8 mouse cellular contexts compared by ENCODE assay signal in the genomic region with DNA sequence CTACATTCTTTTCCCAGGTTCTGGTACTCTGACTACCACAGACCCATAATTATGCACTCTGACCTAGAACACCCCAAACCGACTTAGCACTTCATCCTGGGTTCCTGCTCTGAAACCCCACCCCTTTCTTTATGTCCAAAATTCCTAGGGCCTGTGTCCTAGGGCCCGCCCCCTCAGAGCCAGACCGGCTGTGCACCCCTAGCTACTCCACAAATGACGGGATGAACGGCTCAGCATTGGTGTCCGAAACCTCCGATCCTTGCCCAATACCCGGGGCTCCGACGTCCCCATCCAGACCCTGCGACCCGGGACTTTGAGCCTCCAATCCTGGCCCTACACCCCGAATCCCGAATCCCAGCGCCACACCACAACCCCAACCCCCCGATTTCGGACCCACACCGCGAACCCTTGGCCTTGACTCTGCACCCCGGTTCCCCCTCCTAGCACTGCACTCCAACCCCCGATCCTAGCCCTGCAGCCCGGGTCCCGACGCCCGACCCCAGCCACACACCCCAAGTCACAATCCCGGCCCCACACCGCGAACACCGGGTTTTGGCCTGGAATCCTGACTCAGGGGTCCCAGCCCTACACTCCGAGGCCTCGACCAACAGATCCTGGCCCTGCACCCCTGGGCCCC. TPM values are rescaled to one million over a fixed set of nuclear protein-coding genes. Genes with fewer than 3 reads are reported as not detected.
DNase-seq lines count a peak whose midpoint lies in the region; ATAC-seq and TF ChIP-seq lines count a peak whose summit lies in the region.

No protein-coding gene starts in this region.

- WGBS in cerebellum, adult 2 months: 2% methylated on average over 31 of the region's 31 CpGs
- under 1% methylated on average over 31 of the region's 31 CpGs for WGBS in embryonic facial prominence, embryonic 15.5 days
- WGBS in kidney, embryonic 15.5 days: under 1% methylated on average over 31 of the region's 31 CpGs
- under 1% methylated on average over 31 of the region's 31 CpGs for WGBS in midbrain, embryonic 11.5 days

- H3K4me2 ChIP-seq in embryonic facial prominence, embryonic 15.5 days (replicated peaks): peak overlapping the region; percentile 72
- peak overlapping the region; percentile 82 for H3K4me2 ChIP-seq in kidney, embryonic 15.5 days
- H3K4me2 ChIP-seq in midbrain, embryonic 11.5 days: peak overlapping the region; percentile 88

- no peak for ATAC-seq in cerebellum, adult (ENCODE audit: insufficient number of reproducible peaks, low FRiP score, low TSS enrichment)
- peak; percentile 58 for ATAC-seq in embryonic facial prominence, embryonic 15.5 days (ENCODE audit: insufficient number of reproducible peaks, low FRiP score, low TSS enrichment, low read depth)
- ATAC-seq in kidney, embryonic 15.5 days (replicated peaks; ENCODE audit: low FRiP score): peak; percentile 40
- ATAC-seq in midbrain, embryonic 11.5 days (ENCODE audit: low FRiP score): peak; percentile 20

- peaks cover 13% of the 10 kb centered on the region; the same call in 1 of the 2 replicates for H3K4me1 ChIP-seq in cerebellum, adult 2 months (ENCODE audit: control insufficient read depth, insufficient read depth, low read length)
- H3K4me1 ChIP-seq in embryonic facial prominence, embryonic 15.5 days: peaks cover 20% of the 10 kb centered on the region
- peaks cover 28% of the 10 kb centered on the region for H3K4me1 ChIP-seq in kidney, embryonic 15.5 days
- H3K4me1 ChIP-seq in midbrain, embryonic 11.5 days (ENCODE audit: control insufficient read depth, insufficient read depth, low read length): peaks cover 9% of the 10 kb centered on the region

- peaks cover 15% of the 10 kb centered on the region for H3K36me3 ChIP-seq in embryonic facial prominence, embryonic 15.5 days
- peaks cover 20% of the 10 kb centered on the region for H3K36me3 ChIP-seq in kidney, embryonic 15.5 days
- no peaks in the 10 kb centered on the region; the same call in 1 of the 2 replicates for H3K36me3 ChIP-seq in midbrain, embryonic 11.5 days (ENCODE audit: control insufficient read depth, insufficient read depth, low read length)

- no peaks in the 10 kb centered on the region for H3K27me3 ChIP-seq in cerebellum, adult 2 months (ENCODE audit: control insufficient read depth, insufficient read depth, low read length)
- no peaks in the 10 kb centered on the region for H3K27me3 ChIP-seq in embryonic facial prominence, embryonic 15.5 days
- H3K27me3 ChIP-seq in kidney, embryonic 15.5 days: no peaks in the 10 kb centered on the region
- no peaks in the 10 kb centered on the region for H3K27me3 ChIP-seq in midbrain, embryonic 11.5 days (ENCODE audit: control insufficient read depth, insufficient read depth, low read length)

- DNase-seq in cerebellum, adult 2 months: peak in 1 of 2 experiments; percentile 15
- peak; percentile 83 for DNase-seq in 3T3-L1 (ENCODE audit: low read depth, low spot score)
- DNase-seq in midbrain, embryonic 11.5 days (ENCODE audit: low spot score, missing footprints): no peak
- no peak for DNase-seq in thymus, postnatal 36 days
- DNase-seq in right cerebral cortex, postnatal 36 days (ENCODE audit: low spot score in 2 of 2): no peak

- H3K4me3 ChIP-seq in cerebellum, adult 2 months (replicated peaks; ENCODE audit: insufficient read depth, low read depth, low read length): peak overlapping the region; percentile 89
- H3K4me3 ChIP-seq in embryonic facial prominence, embryonic 15.5 days (replicated peaks): peak overlapping the region; percentile 95
- peak overlapping the region; percentile 97 for H3K4me3 ChIP-seq in kidney, embryonic 15.5 days (replicated peaks)
- H3K4me3 ChIP-seq in midbrain, embryonic 11.5 days (ENCODE audit: low read depth, low read length): peak overlapping the region; percentile 91

- no peaks in the 10 kb centered on the region for H3K9me3 ChIP-seq in embryonic facial prominence, embryonic 15.5 days (replicated peaks)
- H3K9me3 ChIP-seq in kidney, embryonic 15.5 days (replicated peaks): no peaks in the 10 kb centered on the region
- H3K9me3 ChIP-seq in midbrain, embryonic 11.5 days (ENCODE audit: control insufficient read depth, low read length): no peaks in the 10 kb centered on the region

- H3K9ac ChIP-seq in embryonic facial prominence, embryonic 15.5 days: peak overlapping the region; percentile 80
- peak overlapping the region; percentile 98 for H3K9ac ChIP-seq in kidney, embryonic 15.5 days
- peak overlapping the region; percentile 94 for H3K9ac ChIP-seq in midbrain, embryonic 11.5 days (ENCODE audit: low read length)

- H3K27ac ChIP-seq in cerebellum, adult 2 months (ENCODE audit: insufficient read depth, low read length): peak overlapping the region; percentile 25; the same call in 1 of the 2 replicates
- peak overlapping the region; percentile 86 for H3K27ac ChIP-seq in embryonic facial prominence, embryonic 15.5 days (replicated peaks)
- peak overlapping the region; percentile 91 for H3K27ac ChIP-seq in kidney, embryonic 15.5 days
- H3K27ac ChIP-seq in midbrain, embryonic 11.5 days (ENCODE audit: low read depth, low read length): peak overlapping the region; percentile 11; the same call in 1 of the 2 replicates

- TF ChIP-seq CTCF in cerebellum, adult 2 months (IDR thresholded peaks at IDR 0.05; ENCODE audit: borderline replicate concordance, insufficient read depth, low read depth, low read length): no peak

- no peak for TF ChIP-seq POLR2A in cerebellum, adult 2 months (IDR thresholded peaks at IDR 0.05; ENCODE audit: borderline replicate concordance, insufficient read depth, low read length)

RNA-seq across cellular contexts. Expression of a gene that starts 0.8 kb away (rescaled TPM):
- polyA plus RNA-seq in cerebellum, adult 2 months (2012; rRNA removed): 119 and 131 TPM in 2 replicates
- 171 and 172 TPM in 2 replicates for polyA plus RNA-seq in embryonic facial prominence, embryonic 15.5 days (2015; fragmentation: Nextera tagmentation; extraction: Ambion mirVana)
- polyA plus RNA-seq in kidney, embryonic 15.5 days (2015; fragmentation: Nextera tagmentation; extraction: Ambion mirVana): 167 and 180 TPM in 2 replicates
- polyA plus RNA-seq in midbrain, embryonic 11.5 days (2014; fragmentation: Nextera tagmentation; extraction: Ambion mirVana): 193 and 196 TPM in 2 replicates

Comparison
In these comparisons a context has a peak if more than half of its experiments do, and no peak if none do; other contexts are left out.
1. H3K27ac ChIP-seq: peak in every context shown above with its lines; median percentile 91 in kidney, embryonic 15.5 days; 86 in embryonic facial prominence, embryonic 15.5 days; 25 in cerebellum, adult 2 months; 11 in midbrain, embryonic 11.5 days.